Mouse (Mus musculus) hindbrain, embryonic 13.5 days (tissue): ENCODE results near the gene Lrp10. TPM values are rescaled to one million over a fixed set of nuclear protein-coding genes. Genes with fewer than 3 reads are reported as not detected.

Experiments used
- ATAC-seq: fragments of 200-750 bp; cut with Nextera tagmentation; 2 replicates; pipeline ENCODE4 v1.8.0; 2017; ENCODE audit warnings: moderate TSS enrichment; ENCODE audit not compliant: low FRiP score
- H3K27ac ChIP-seq: fragments of 300-500 bp; sonication (generic); 2 replicates; pipeline ENCODE4 v1.5.1; 2015; ENCODE audit warnings: inconsistent platforms, mild to moderate bottlenecking, moderate library complexity
- H3K27me3 ChIP-seq: fragments of 300-500 bp; sonication (generic); 2 replicates; pipeline ENCODE4 v1.6.1; 2015; ENCODE audit warnings: mild to moderate bottlenecking, inconsistent platforms
- H3K36me3 ChIP-seq: fragments of 300-500 bp; sonication (generic); 2 replicates; pipeline ENCODE4 v1.6.1; 2015; ENCODE audit warnings: mild to moderate bottlenecking, inconsistent platforms
- H3K4me1 ChIP-seq: fragments of 300-500 bp; sonication (generic); replicated peaks from 2 replicates; pipeline ENCODE4 v1.6.1; 2015; ENCODE audit warnings: inconsistent platforms
- H3K4me2 ChIP-seq: fragments of 300-500 bp; sonication (generic); 2 replicates; pipeline ENCODE4 v1.6.1; 2015; ENCODE audit warnings: inconsistent platforms, mild to moderate bottlenecking, moderate library complexity
- H3K4me3 ChIP-seq: fragments of 300-500 bp; sonication (generic); 2 replicates; pipeline ENCODE4 v1.5.1; 2015; ENCODE audit warnings: mild to moderate bottlenecking, inconsistent platforms
- H3K9ac ChIP-seq: fragments of 300-500 bp; sonication (generic); 2 replicates; pipeline ENCODE4 v1.6.1; 2015; ENCODE audit warnings: mild to moderate bottlenecking, inconsistent platforms
- H3K9me3 ChIP-seq: fragments of 300-500 bp; sonication (generic); 2 replicates; pipeline ENCODE4 v1.6.1; 2016; ENCODE audit warnings: inconsistent platforms
- WGBS: fragments of 180-500 bp; shearing (Covaris S2); methylation state at CpG from one replicate; pipeline ENCODE4 v1.1.7; 2015; 5-methylcytosine and 5-hydroxymethylcytosine counted together
- polyA plus RNA-seq: library from polyadenylated mRNA; unstranded; fragments of >200 nt; fragmentation: Nextera tagmentation; extraction: Ambion mirVana; gene quantifications from 2 replicates; pipeline ENCODE4 v1.2.1, GENCODE M21; 2015

Lrp10 gene
- polyA plus RNA-seq, 1 experiment from 2014 or later, result 32.0 TPM

- Histone ChIP-seq H3K27ac (peak overlapping the region; percentile 55), H3K4me1 (peaks cover 19% of the 10 kb centered on the region), H3K9ac (peak overlapping the region; percentile 81), H3K9me3 (no peaks in the 10 kb centered on the region), H3K36me3 (peaks cover 12% of the 10 kb centered on the region), H3K4me3 (peak overlapping the region; percentile 68), H3K27me3 (no peaks in the 10 kb centered on the region), H3K4me2 (peak overlapping the region; percentile 72)
- peak; percentile 21 for ATAC-seq
- WGBS, result 16% methylated on average over 12 of the region's 12 CpGs
Observed at GRCm38 (mm10) chr14:54463108-54463958, 604 bp upstream of the Lrp10 start.

- peak overlapping the region; percentile 81 for H3K9ac ChIP-seq
- peaks cover 19% of the 10 kb centered on the region for H3K4me1 ChIP-seq
- H3K27ac ChIP-seq, result peak overlapping the region; percentile 55
- H3K9me3 ChIP-seq, result no peaks in the 10 kb centered on the region
- no peaks in the 10 kb centered on the region for H3K27me3 ChIP-seq
- ATAC-seq, result peak; percentile 75
- under 1% methylated on average over 50 of the region's 57 CpGs for WGBS
- H3K4me2 ChIP-seq, result peak overlapping the region; percentile 72
- peaks cover 23% of the 10 kb centered on the region for H3K36me3 ChIP-seq
- H3K4me3 ChIP-seq, result peak overlapping the region; percentile 68
Observed at GRCm38 (mm10) chr14:54464293-54465005, 512 bp downstream of the Lrp10 start.

- no peak for ATAC-seq
- no peaks in the 10 kb centered on the region for H3K9me3 ChIP-seq
- H3K4me1 ChIP-seq, result peaks cover 16% of the 10 kb centered on the region
Observed at GRCm38 (mm10) chr14:54471467-54471866, 7.5 kb downstream of the Lrp10 start.

GRCm38 (mm10) chr14:54472671-54473070 lies 8.7 kb downstream of the Lrp10 start:
- Histone ChIP-seq H3K27ac (no peak overlapping the region), H3K9me3 (no peaks in the 10 kb centered on the region), H3K4me2 (no peak overlapping the region), H3K4me1 (peaks cover 28% of the 10 kb centered on the region), H3K4me3 (no peak overlapping the region), H3K27me3 (peaks cover 4% of the 10 kb centered on the region; the same call in 1 of the 2 replicates), H3K9ac (peak overlapping the region; percentile 8; the same call in 1 of the 2 replicates), H3K36me3 (peaks cover 34% of the 10 kb centered on the region)
- no peak for ATAC-seq
- WGBS, result 75% methylated on average over 5 of the region's 5 CpGs

More at GRCm38 (mm10) chr14:54471467-54471866, 7.5 kb downstream of the Lrp10 start:
- no peak overlapping the region for H3K4me3 ChIP-seq
- H3K27ac ChIP-seq, result no peak overlapping the region
- no peaks in the 10 kb centered on the region for H3K27me3 ChIP-seq
- H3K4me2 ChIP-seq, result no peak overlapping the region
- peaks cover 40% of the 10 kb centered on the region for H3K36me3 ChIP-seq
- WGBS, result 91% methylated on average over 2 of the region's 2 CpGs
- no peak overlapping the region for H3K9ac ChIP-seq

GRCm38 (mm10) chr14:54474744-54475143 lies 10.8 kb downstream of the Lrp10 start:
- Histone ChIP-seq H3K9me3 (no peaks in the 10 kb centered on the region), H3K9ac (no peak overlapping the region), H3K4me1 (peaks cover 42% of the 10 kb centered on the region), H3K27ac (no peak overlapping the region), H3K27me3 (peaks cover 24% of the 10 kb centered on the region), H3K4me2 (no peak overlapping the region), H3K4me3 (no peak overlapping the region), H3K36me3 (peaks cover 14% of the 10 kb centered on the region)
- WGBS, result 87% methylated on average over 5 of the region's 5 CpGs
- ATAC-seq, result no peak

GRCm38 (mm10) chr14:54475941-54476844 lies 12.3 kb downstream of the Lrp10 start, which contains the start of gene Rem2:
Gene Rem2, plus strand, starts transcription at chr14:54476100.
- 2% methylated on average over 23 of the region's 23 CpGs for WGBS
- H3K36me3 ChIP-seq, result peaks cover 5% of the 10 kb centered on the region
- H3K4me3 ChIP-seq, result peak within 1 kb of the TSS; percentile 65
- peak; percentile 86 for ATAC-seq
- H3K27me3 ChIP-seq, result peaks cover 34% of the 10 kb centered on the region
- peak within 1 kb of the TSS; percentile 87 for H3K4me2 ChIP-seq
- peak within 1 kb of the TSS; percentile 91 for H3K27ac ChIP-seq
- H3K9me3 ChIP-seq, result no peaks in the 10 kb centered on the region
- peak within 1 kb of the TSS; percentile 85 for H3K9ac ChIP-seq
- H3K4me1 ChIP-seq, result peaks cover 52% of the 10 kb centered on the region

GRCm38 (mm10) chr14:54477172-54477909 lies 13.4 kb downstream of the Lrp10 start:
- H3K4me3 ChIP-seq, result peak overlapping the region; percentile 65
- ATAC-seq, result no peak
- no peaks in the 10 kb centered on the region for H3K9me3 ChIP-seq
- peak overlapping the region; percentile 87 for H3K4me2 ChIP-seq
- peaks cover 5% of the 10 kb centered on the region; the same call in 1 of the 2 replicates for H3K36me3 ChIP-seq
- H3K27ac ChIP-seq, result peak overlapping the region; percentile 91
- H3K27me3 ChIP-seq, result peaks cover 38% of the 10 kb centered on the region
- peaks cover 53% of the 10 kb centered on the region for H3K4me1 ChIP-seq
- 65% methylated on average over 15 of the region's 15 CpGs for WGBS
- peak overlapping the region; percentile 85 for H3K9ac ChIP-seq

- peaks cover 5% of the 10 kb centered on the region; the same call in 1 of the 2 replicates for H3K36me3 ChIP-seq
- no peak for ATAC-seq
- H3K4me1 ChIP-seq, result peaks cover 53% of the 10 kb centered on the region
- no peak overlapping the region for H3K27ac ChIP-seq
- H3K4me2 ChIP-seq, result peak overlapping the region; percentile 53
- no peaks in the 10 kb centered on the region for H3K9me3 ChIP-seq
- peak overlapping the region; percentile 59 for H3K9ac ChIP-seq
- peak overlapping the region; percentile 35 for H3K4me3 ChIP-seq
- H3K27me3 ChIP-seq, result peaks cover 38% of the 10 kb centered on the region
- WGBS, result 2% methylated on average over 40 of the region's 40 CpGs
Observed at GRCm38 (mm10) chr14:54479451-54479920, 15.5 kb downstream of the Lrp10 start.

- H3K27ac ChIP-seq, result no peak overlapping the region
- H3K36me3 ChIP-seq, result peaks cover 5% of the 10 kb centered on the region; the same call in 1 of the 2 replicates
- no peak for ATAC-seq
- H3K4me2 ChIP-seq, result no peak overlapping the region
- peaks cover 43% of the 10 kb centered on the region for H3K4me1 ChIP-seq
- H3K9me3 ChIP-seq, result no peaks in the 10 kb centered on the region
- 66% methylated on average over 6 of the region's 6 CpGs for WGBS
- H3K9ac ChIP-seq, result no peak overlapping the region
- H3K4me3 ChIP-seq, result no peak overlapping the region
- H3K27me3 ChIP-seq, result peaks cover 38% of the 10 kb centered on the region
Observed at GRCm38 (mm10) chr14:54480673-54481072, 16.7 kb downstream of the Lrp10 start.

GRCm38 (mm10) chr14:54481402-54481801 lies 17.5 kb downstream of the Lrp10 start:
- no peak for ATAC-seq
- no peak overlapping the region for H3K4me2 ChIP-seq
- H3K9ac ChIP-seq, result no peak overlapping the region
- peaks cover 38% of the 10 kb centered on the region for H3K4me1 ChIP-seq
- H3K9me3 ChIP-seq, result no peaks in the 10 kb centered on the region
- WGBS, result 86% methylated on average over 8 of the region's 8 CpGs
- H3K27me3 ChIP-seq, result peaks cover 38% of the 10 kb centered on the region
- peaks cover 5% of the 10 kb centered on the region; the same call in 1 of the 2 replicates for H3K36me3 ChIP-seq
- no peak overlapping the region for H3K27ac ChIP-seq
- no peak overlapping the region for H3K4me3 ChIP-seq

- no peak overlapping the region for H3K9ac ChIP-seq
- peaks cover 27% of the 10 kb centered on the region for H3K4me1 ChIP-seq
- no peak overlapping the region for H3K4me3 ChIP-seq
- peaks cover 36% of the 10 kb centered on the region for H3K27me3 ChIP-seq
- 41% methylated on average over 9 of the region's 9 CpGs for WGBS
- ATAC-seq, result no peak
- H3K9me3 ChIP-seq, result no peaks in the 10 kb centered on the region
- no peak overlapping the region for H3K4me2 ChIP-seq
- no peak overlapping the region for H3K27ac ChIP-seq
- H3K36me3 ChIP-seq, result peaks cover 5% of the 10 kb centered on the region; the same call in 1 of the 2 replicates
Observed at GRCm38 (mm10) chr14:54482498-54482897, 18.6 kb downstream of the Lrp10 start.
